Mouse (Mus musculus) left cerebral cortex, adult 6 months (tissue): ENCODE data around the gene Olfr168. TPM values are rescaled to one million over a fixed set of nuclear protein-coding genes. Genes with fewer than 3 reads are reported as not detected.

Source experiments
- long read RNA-seq, 2 experiments: library from polyadenylated mRNA; unstranded; transcript quantifications; one replicate each; pipeline ENCODE4 v2.0.0; 2019 to 2020
- polyA plus RNA-seq: library from polyadenylated mRNA; unstranded; fragments of <200 nt; fragmentation: Nextera tagmentation; gene quantifications from 2 replicates; pipeline ENCODE4 v1.2.3, GENCODE M21; 2021

Olfr168 gene
- polyA plus RNA-seq: not detected in 2 replicates
- long read RNA-seq, experiment 1: 0 reads
- long read RNA-seq, experiment 2: 0 reads

DNA sequence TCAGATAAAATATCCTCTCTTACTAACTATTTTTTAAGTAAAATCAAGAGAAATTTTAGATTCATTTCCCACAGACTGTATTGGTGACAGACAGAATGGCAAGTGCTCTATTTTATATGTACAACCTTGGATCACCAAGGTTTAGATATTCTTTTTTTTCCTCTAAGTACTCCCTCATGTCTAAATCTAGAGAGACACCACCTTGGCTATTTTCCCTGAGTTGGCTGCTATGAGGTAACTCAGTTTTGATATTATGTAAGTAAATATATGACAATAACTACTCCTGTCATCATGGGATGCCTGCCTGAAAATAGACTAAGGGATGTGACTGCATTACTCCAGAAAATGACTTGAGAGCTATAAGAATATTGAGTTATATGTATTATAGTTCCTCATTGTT, at the start of gene Olfr168:
TSS of gene Olfr168 (minus strand) at position 101 of the 400 bp plus-strand sequence.

DNA sequence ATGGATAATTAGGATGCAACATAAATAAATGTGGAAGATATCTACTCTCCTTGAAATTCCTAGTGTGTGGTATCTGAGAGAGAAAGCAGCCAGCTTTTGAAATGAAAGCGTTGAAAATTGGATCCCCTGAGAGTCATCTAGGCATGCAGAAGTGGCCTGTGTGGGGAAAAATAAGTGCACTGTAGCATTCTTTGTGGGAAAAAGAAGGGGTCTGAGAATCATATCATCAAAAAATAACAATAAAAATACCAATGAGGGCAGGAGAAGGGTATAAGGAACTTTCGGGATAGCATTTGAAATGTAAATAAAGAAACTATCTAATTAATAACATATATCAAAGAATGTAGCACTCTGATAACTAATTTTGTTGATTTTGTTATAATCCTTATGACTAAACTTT, 36.4 kb upstream of the Olfr168 start, which contains the start of gene Olfr169:
TSS of gene Olfr169 (minus strand) at position 101 of the 400 bp plus-strand sequence.

DNA sequence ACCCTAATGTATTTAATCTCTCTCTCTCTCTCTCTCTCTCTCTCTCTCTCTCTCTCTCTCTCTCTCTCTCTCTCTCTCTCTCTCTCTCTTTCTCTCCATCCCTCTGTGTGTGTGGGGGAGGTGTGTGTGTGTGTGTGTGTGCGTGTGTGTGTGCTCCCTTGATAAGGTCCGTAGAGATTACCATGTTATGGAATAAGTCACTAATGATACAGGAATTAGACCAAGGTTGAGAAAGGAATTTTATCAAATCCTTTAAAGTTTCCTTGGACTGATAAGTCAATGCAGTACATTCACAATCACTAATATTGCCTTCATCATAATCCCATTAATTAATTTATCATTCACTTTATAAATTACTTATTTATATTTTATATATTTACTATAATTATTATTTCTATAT, 13.2 kb downstream of the Olfr168 start, which contains the start of gene Olfr167:
TSS of gene Olfr167 (minus strand) at position 101 of the 400 bp plus-strand sequence.

DNA sequence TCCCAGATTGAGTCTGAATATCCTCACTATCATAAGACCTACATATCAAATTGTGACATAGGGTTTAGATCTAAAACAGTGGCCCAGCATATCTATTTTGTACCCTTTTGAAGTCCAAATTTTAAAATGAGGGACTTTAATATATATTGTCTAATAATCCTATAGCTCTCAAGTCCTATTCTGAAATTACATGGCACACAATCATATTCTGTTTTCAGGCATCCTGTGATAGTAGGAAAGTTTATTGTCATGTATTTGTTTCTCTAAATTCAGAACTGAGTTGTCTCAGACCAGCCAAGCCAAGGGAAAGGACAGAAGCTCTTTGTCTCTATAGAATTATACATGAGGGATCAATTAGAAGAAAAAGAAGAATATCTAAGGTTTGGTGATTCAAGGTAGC, 52.0 kb downstream of the Olfr168 start, which contains the start of gene Olfr166:
TSS of gene Olfr166 (plus strand) at position 301 of the 400 bp plus-strand sequence.

Other genes with a start within 250 kb of the Olfr168 start
- gene Olfr164, start 221.5 kb downstream of the Olfr168 start, polyA plus RNA-seq: not detected in 2 replicates
- not detected in 2 replicates for gene Olfr165, start 112.4 kb downstream of the Olfr168 start, polyA plus RNA-seq
- gene Olfr166, start 51.9 kb downstream of the Olfr168 start, polyA plus RNA-seq: not detected in 2 replicates
- not detected in 2 replicates for gene Olfr167, start 13.3 kb downstream of the Olfr168 start, polyA plus RNA-seq
- gene Olfr169, start 36.3 kb upstream of the Olfr168 start, polyA plus RNA-seq: not detected in 2 replicates
- gene Olfr170, start 76.3 kb upstream of the Olfr168 start, polyA plus RNA-seq: not detected in 2 replicates
- gene Olfr171, start 94.4 kb upstream of the Olfr168 start, polyA plus RNA-seq: not detected in 2 replicates
- not detected in 2 replicates for gene Lamp3, start 170.8 kb upstream of the Olfr168 start, polyA plus RNA-seq
- 0.35 and 0.56 TPM in 2 replicates for gene B3gnt5, start 224.7 kb upstream of the Olfr168 start, polyA plus RNA-seq